Mouse (Mus musculus): ENCODE measurements at regions not wholly inside any gene's neighbourhood (a gene's known extent, or its start where the extent isn't known, plus 50 kb on each side); places are given as distances from the start of the nearest gene placed in this dataset.

- no peak for DNase-seq
Measured at GRCm38 (mm10) chr1:40907813-40908212, 102.4 kb downstream of the Tmem182 start.

GRCm38 (mm10) chr1:40913591-40913990, 108.2 kb downstream of the Tmem182 start:
- DNase-seq: no peak

GRCm38 (mm10) chr1:40924271-40924670, 118.9 kb downstream of the Tmem182 start:
- peak; percentile 15 to 41 for DNase-seq

- DNase-seq: peak; percentile 64 to 88
Measured at GRCm38 (mm10) chr1:40924780-40925179, 119.4 kb downstream of the Tmem182 start.

- DNase-seq: peak; percentile 36 to 49
Measured at GRCm38 (mm10) chr1:40931374-40931773, 126.0 kb downstream of the Tmem182 start.

- DNase-seq: no peak
Measured at GRCm38 (mm10) chr1:40936729-40937128, 131.3 kb downstream of the Tmem182 start.

GRCm38 (mm10) chr1:40942751-40943150, 137.3 kb downstream of the Tmem182 start:
- DNase-seq: no peak

- no peak for DNase-seq
Measured at GRCm38 (mm10) chr1:40943165-40943564, 137.8 kb downstream of the Tmem182 start.

- DNase-seq: no peak
Measured at GRCm38 (mm10) chr1:40950641-40951040, 145.2 kb downstream of the Tmem182 start.

- no peak for DNase-seq
Measured at GRCm38 (mm10) chr1:40954720-40955163, 149.3 kb downstream of the Tmem182 start.

GRCm38 (mm10) chr1:40967768-40968504, 162.5 kb downstream of the Tmem182 start:
- DNase-seq: no peak

GRCm38 (mm10) chr1:40983762-40984161, 178.4 kb downstream of the Tmem182 start:
- DNase-seq: peak in 1 of 2 experiments; percentile 34

- no peak for DNase-seq
Measured at GRCm38 (mm10) chr1:40993327-40993726, 187.9 kb downstream of the Tmem182 start.

GRCm38 (mm10) chr1:41001154-41001949, 196.0 kb downstream of the Tmem182 start:
- DNase-seq: peak in 1 of 2 experiments; percentile 27

- DNase-seq: no peak
Measured at GRCm38 (mm10) chr1:41002006-41002405, 196.6 kb downstream of the Tmem182 start.

- no peak for DNase-seq
Measured at GRCm38 (mm10) chr1:41026943-41027342, 221.5 kb downstream of the Tmem182 start.

GRCm38 (mm10) chr1:41027540-41027978, 222.2 kb downstream of the Tmem182 start:
- no peak for DNase-seq

GRCm38 (mm10) chr1:41028021-41028420, 222.6 kb downstream of the Tmem182 start:
- DNase-seq: no peak

GRCm38 (mm10) chr1:41035085-41035880, 229.9 kb downstream of the Tmem182 start:
- DNase-seq: no peak

- DNase-seq: no peak
Measured at GRCm38 (mm10) chr1:41036940-41037339, 231.5 kb downstream of the Tmem182 start.

- DNase-seq: no peak
Measured at GRCm38 (mm10) chr1:41054426-41054955, 249.1 kb downstream of the Tmem182 start.

GRCm38 (mm10) chr1:41055761-41056160, 250.4 kb downstream of the Tmem182 start:
- DNase-seq: no peak

- DNase-seq: no peak
Measured at GRCm38 (mm10) chr1:41065130-41065529, 259.7 kb downstream of the Tmem182 start.

Measured in kidney, postnatal 25 days (tissue).